Mouse (Mus musculus): Measurements from ENCODE around the gene Hadha. TPM values are rescaled to one million over a fixed set of nuclear protein-coding genes. Genes with fewer than 3 reads are reported as not detected.
A peak's percentile ranks its signal among the peaks of the same experiment; 100 is the strongest.

Hadha gene
- polyA plus RNA-seq, 1 experiment: 29.4 TPM

DNA sequence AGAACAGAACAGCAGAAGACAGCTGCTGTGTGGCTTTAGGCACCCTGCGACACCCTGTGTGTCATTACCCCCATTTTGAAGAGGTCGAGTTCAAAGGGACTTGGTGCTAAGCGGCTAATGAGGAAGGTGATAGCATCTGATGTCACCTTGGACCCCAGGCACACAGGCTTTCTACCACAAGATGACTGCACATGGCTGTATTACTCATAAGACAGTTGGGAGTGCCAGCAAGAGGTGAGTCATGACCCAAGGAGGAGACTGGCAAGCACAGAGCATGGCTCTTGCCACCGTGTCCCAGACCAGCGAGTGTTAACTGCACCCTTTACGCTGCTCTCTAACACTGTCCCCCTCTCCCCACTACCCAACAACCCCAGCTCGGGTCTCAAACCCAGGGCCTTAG lies 28.2 kb downstream of the Hadha start:
- H3K4me1 ChIP-seq (ENCODE audit: control insufficient read depth, insufficient read depth, insufficient read length): no peaks in the 10 kb centered on the region
- H3K4me3 ChIP-seq (ENCODE audit: extremely low read depth, insufficient read depth, insufficient read length): no peak overlapping the region
- TF ChIP-seq CTCF (IDR thresholded peaks at IDR 0.05; ENCODE audit: extremely low read depth, insufficient read depth, insufficient read length, insufficient replicate concordance) (no peak), POLR2A (IDR thresholded peaks at IDR 0.05; ENCODE audit: low read depth, low read length) (no peak)
- H3K27ac ChIP-seq (ENCODE audit: insufficient read depth, low read length): no peak overlapping the region
- 92% methylated on average over 7 of the region's 7 CpGs for WGBS
- peaks cover 44% of the 10 kb centered on the region for H3K36me3 ChIP-seq (ENCODE audit: control insufficient read depth, insufficient read depth, low read length)
- H3K27me3 ChIP-seq (ENCODE audit: control insufficient read depth, insufficient read depth, low read length): no peaks in the 10 kb centered on the region
- no peak for DNase-seq (ENCODE audit: low read depth in 1 of 2, low spot score in 2 of 2)

DNA sequence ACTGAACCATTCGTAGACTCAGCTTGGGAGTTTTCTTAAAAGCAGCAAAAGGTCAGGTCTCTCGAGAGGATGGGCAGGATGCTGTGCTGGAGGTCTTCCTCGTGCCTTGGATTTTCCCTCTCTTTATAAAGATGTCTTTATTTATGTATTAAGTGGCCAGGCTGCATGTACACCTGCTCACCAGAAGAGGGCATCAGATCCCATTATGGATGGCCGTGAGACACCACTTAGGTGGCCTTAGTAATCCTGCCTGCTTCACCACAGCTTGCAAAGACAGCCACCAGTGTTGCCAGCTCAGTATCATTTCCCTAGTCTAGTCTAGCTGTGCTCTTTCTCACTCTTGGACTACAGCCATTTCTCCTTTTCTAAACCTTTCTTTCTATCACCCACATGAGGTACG lies 29.4 kb downstream of the Hadha start:
- WGBS: 59% methylated on average over 5 of the region's 5 CpGs
- no peaks in the 10 kb centered on the region for H3K4me1 ChIP-seq (ENCODE audit: control insufficient read depth, insufficient read depth, insufficient read length)
- no peak overlapping the region for H3K4me3 ChIP-seq (ENCODE audit: extremely low read depth, insufficient read depth, insufficient read length)
- peaks cover 52% of the 10 kb centered on the region for H3K36me3 ChIP-seq (ENCODE audit: control insufficient read depth, insufficient read depth, low read length)
- no peak for TF ChIP-seq POLR2A (IDR thresholded peaks at IDR 0.05; ENCODE audit: low read depth, low read length)
- peak; percentile 48; the same call in 1 of the 2 replicates for TF ChIP-seq CTCF (IDR thresholded peaks at IDR 0.05; ENCODE audit: extremely low read depth, insufficient read depth, insufficient read length, insufficient replicate concordance)
- DNase-seq (ENCODE audit: low read depth in 1 of 2, low spot score in 2 of 2): peak in 1 of 2 experiments; percentile 12
- no peak overlapping the region for H3K27ac ChIP-seq (ENCODE audit: insufficient read depth, low read length)
- H3K27me3 ChIP-seq (ENCODE audit: control insufficient read depth, insufficient read depth, low read length): no peaks in the 10 kb centered on the region

GRCm38 (mm10) chr5:30122481-30122880 lies 32.5 kb downstream of the Hadha start:
- TF ChIP-seq POLR2A (IDR thresholded peaks at IDR 0.05; ENCODE audit: low read depth, low read length) (no peak), CTCF (IDR thresholded peaks at IDR 0.05; ENCODE audit: extremely low read depth, insufficient read depth, insufficient read length, insufficient replicate concordance) (no peak)
- no peak for DNase-seq (ENCODE audit: low read depth in 1 of 2, low spot score in 2 of 2)
- H3K27me3 ChIP-seq (ENCODE audit: control insufficient read depth, insufficient read depth, low read length): no peaks in the 10 kb centered on the region
- H3K4me1 ChIP-seq (ENCODE audit: control insufficient read depth, insufficient read depth, insufficient read length): no peaks in the 10 kb centered on the region
- peaks cover 50% of the 10 kb centered on the region for H3K36me3 ChIP-seq (ENCODE audit: control insufficient read depth, insufficient read depth, low read length)
- no peak overlapping the region for H3K4me3 ChIP-seq (ENCODE audit: extremely low read depth, insufficient read depth, insufficient read length)
- no peak overlapping the region for H3K27ac ChIP-seq (ENCODE audit: insufficient read depth, low read length)
- WGBS: 94% methylated on average over 6 of the region's 6 CpGs

GRCm38 (mm10) chr5:30120106-30120505 lies 34.9 kb downstream of the Hadha start:
- Histone ChIP-seq H3K4me3 (ENCODE audit: extremely low read depth, insufficient read depth, insufficient read length) (no peak overlapping the region), H3K4me1 (ENCODE audit: control insufficient read depth, insufficient read depth, insufficient read length) (no peaks in the 10 kb centered on the region), H3K27me3 (ENCODE audit: control insufficient read depth, insufficient read depth, low read length) (no peaks in the 10 kb centered on the region), H3K36me3 (ENCODE audit: control insufficient read depth, insufficient read depth, low read length) (peaks cover 47% of the 10 kb centered on the region), H3K27ac (ENCODE audit: insufficient read depth, low read length) (no peak overlapping the region)
- WGBS: 94% methylated on average over 7 of the region's 7 CpGs
- TF ChIP-seq CTCF (IDR thresholded peaks at IDR 0.05; ENCODE audit: extremely low read depth, insufficient read depth, insufficient read length, insufficient replicate concordance): no peak
- no peak for TF ChIP-seq POLR2A (IDR thresholded peaks at IDR 0.05; ENCODE audit: low read depth, low read length)
- no peak for DNase-seq (ENCODE audit: low read depth in 1 of 2, low spot score in 2 of 2)

DNA sequence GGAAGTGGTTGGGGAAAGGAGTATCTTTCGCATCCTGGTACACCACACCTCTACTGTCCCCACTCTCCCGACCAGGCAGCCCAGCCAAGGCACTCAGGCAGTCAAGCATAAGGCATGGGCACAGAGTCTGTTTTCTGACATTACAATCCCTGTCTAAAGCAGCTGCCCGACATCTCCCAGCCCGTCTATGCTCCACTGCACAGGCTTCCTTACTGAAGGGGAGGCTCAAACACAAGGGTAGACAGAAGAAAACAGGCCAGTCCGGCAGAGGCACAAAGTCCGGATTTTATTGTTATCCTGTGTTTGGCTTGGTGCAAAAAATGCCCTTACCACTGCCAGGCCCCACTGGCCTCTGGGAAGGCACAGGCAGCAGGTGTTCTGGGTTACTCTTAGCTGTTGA lies 35.8 kb downstream of the Hadha start:
- H3K36me3 ChIP-seq (ENCODE audit: control insufficient read depth, insufficient read depth, low read length): peaks cover 42% of the 10 kb centered on the region
- H3K4me1 ChIP-seq (ENCODE audit: control insufficient read depth, insufficient read depth, insufficient read length): peaks cover 6% of the 10 kb centered on the region
- H3K27ac ChIP-seq (ENCODE audit: insufficient read depth, low read length): no peak overlapping the region
- DNase-seq (ENCODE audit: low read depth in 1 of 2, low spot score in 2 of 2): no peak
- peaks cover 5% of the 10 kb centered on the region for H3K27me3 ChIP-seq (ENCODE audit: control insufficient read depth, insufficient read depth, low read length)
- WGBS: 92% methylated on average over 6 of the region's 6 CpGs
- TF ChIP-seq POLR2A (IDR thresholded peaks at IDR 0.05; ENCODE audit: low read depth, low read length) (no peak), CTCF (IDR thresholded peaks at IDR 0.05; ENCODE audit: extremely low read depth, insufficient read depth, insufficient read length, insufficient replicate concordance) (no peak)
- no peak overlapping the region for H3K4me3 ChIP-seq (ENCODE audit: extremely low read depth, insufficient read depth, insufficient read length)

DNA sequence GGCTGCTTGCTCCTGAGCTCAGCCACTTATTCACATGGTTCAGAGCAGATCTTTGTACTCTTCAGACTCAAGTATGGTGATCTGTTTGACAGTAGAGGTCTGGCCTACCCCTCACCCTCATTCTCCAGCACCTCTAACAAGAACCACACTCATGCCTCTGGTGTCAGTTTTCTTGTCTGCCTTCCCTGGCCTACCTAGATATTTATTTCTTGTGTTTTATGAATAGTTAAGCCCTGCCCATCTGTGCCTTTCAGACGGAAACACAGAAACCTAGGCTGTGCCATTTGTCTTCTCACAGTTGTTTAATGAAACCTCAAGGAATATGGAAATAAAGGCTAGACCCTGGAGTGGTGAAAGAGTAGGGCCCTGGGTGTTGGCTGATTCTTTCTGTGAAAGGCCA lies 36.9 kb downstream of the Hadha start:
- Histone ChIP-seq H3K4me1 (ENCODE audit: control insufficient read depth, insufficient read depth, insufficient read length) (peaks cover 8% of the 10 kb centered on the region), H3K36me3 (ENCODE audit: control insufficient read depth, insufficient read depth, low read length) (peaks cover 36% of the 10 kb centered on the region)
- TF ChIP-seq POLR2A (IDR thresholded peaks at IDR 0.05; ENCODE audit: low read depth, low read length) (no peak), CTCF (IDR thresholded peaks at IDR 0.05; ENCODE audit: extremely low read depth, insufficient read depth, insufficient read length, insufficient replicate concordance) (no peak)

GRCm38 (mm10) chr5:30115718-30116117 lies 39.2 kb downstream of the Hadha start:
- TF ChIP-seq POLR2A (IDR thresholded peaks at IDR 0.05; ENCODE audit: low read depth, low read length): no peak
- no peak for TF ChIP-seq CTCF (IDR thresholded peaks at IDR 0.05; ENCODE audit: extremely low read depth, insufficient read depth, insufficient read length, insufficient replicate concordance)
- peaks cover 8% of the 10 kb centered on the region for H3K4me1 ChIP-seq (ENCODE audit: control insufficient read depth, insufficient read depth, insufficient read length)
- H3K27me3 ChIP-seq (ENCODE audit: control insufficient read depth, insufficient read depth, low read length): peaks cover 8% of the 10 kb centered on the region
- WGBS: 50% methylated on average over 10 of the region's 10 CpGs
- no peak for DNase-seq (ENCODE audit: low read depth in 1 of 2, low spot score in 2 of 2)
- H3K36me3 ChIP-seq (ENCODE audit: control insufficient read depth, insufficient read depth, low read length): peaks cover 16% of the 10 kb centered on the region
- H3K27ac ChIP-seq (ENCODE audit: insufficient read depth, low read length): no peak overlapping the region
- H3K4me3 ChIP-seq (ENCODE audit: extremely low read depth, insufficient read depth, insufficient read length): no peak overlapping the region

More for the DNA sequence above, 36.9 kb downstream of the Hadha start:
- Histone ChIP-seq H3K4me3 (ENCODE audit: extremely low read depth, insufficient read depth, insufficient read length) (no peak overlapping the region), H3K27me3 (ENCODE audit: control insufficient read depth, insufficient read depth, low read length) (peaks cover 8% of the 10 kb centered on the region), H3K27ac (ENCODE audit: insufficient read depth, low read length) (no peak overlapping the region)
- 92% methylated on average over 1 of the region's 1 CpGs for WGBS
- DNase-seq (ENCODE audit: low read depth in 1 of 2, low spot score in 2 of 2): no peak
